Mouse (Mus musculus) adrenal gland, adult 8-10 months (tissue): Measurements from ENCODE around the gene Zfp1. TPM values are rescaled to one million over a fixed set of nuclear protein-coding genes. Genes with fewer than 3 reads are reported as not detected.
A peak's percentile ranks its signal among the peaks of the same experiment; 100 is the strongest.

Experiments
- DNase-seq: peaks from one replicate; pipeline ENCODE4 v3.0.0; 2022
- microRNA-seq, 2 experiments: library from miRNA; unstranded; fragments of <30 nt; microRNA quantifications; one replicate each; pipeline ENCODE4 v1.2.0; 2022
- total RNA-seq, 4 experiments: library from RNA; stranded (reverse); gene quantifications; 2 replicates each; pipeline ENCODE4 v1.2.4; 2022

The Zfp1 gene
- total RNA-seq, 4 experiments from 2014 or later: 7.9 to 11.6 (median 9.7) TPM

DNA sequence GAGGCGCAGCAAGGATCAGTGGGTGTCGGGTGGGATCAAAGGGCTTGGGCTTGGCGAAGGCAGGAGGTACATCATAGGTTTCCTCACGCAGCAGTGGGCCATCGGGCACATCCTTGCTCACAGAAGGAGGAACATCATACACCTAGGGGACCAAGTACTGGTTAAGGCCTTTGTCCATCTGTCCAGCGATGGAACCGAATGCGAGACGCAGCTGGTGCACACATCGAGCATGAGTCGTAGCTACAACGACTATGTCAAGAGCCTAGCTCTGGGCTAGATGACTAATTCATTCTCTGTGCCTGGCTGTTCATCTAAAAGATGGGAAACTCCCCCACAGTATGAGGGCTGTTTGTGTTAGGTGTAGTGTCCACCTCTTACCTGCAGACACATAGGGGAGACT lies 71.1 kb downstream of the Zfp1 start:
- DNase-seq: no peak

DNA sequence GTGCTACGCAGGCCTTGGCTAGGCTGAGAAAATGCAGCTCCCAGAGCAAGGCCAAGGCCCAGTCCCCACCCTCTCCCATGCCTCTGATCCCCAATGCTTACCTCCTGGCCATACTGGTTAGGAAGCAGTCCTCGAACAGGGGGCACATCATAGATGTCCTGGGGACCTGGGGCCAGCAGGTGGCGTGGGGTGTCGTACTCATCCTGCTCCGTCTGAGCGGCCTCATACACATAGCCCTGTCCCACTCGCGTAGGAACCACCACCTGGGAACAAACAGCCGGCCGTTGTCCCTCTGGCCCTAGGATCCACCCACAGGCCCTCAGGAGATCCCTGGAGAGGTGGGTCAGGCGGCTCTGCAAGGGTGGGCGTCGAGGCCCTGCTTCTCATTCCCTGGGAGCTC lies 72.3 kb downstream of the Zfp1 start:
- no peak for DNase-seq

DNA sequence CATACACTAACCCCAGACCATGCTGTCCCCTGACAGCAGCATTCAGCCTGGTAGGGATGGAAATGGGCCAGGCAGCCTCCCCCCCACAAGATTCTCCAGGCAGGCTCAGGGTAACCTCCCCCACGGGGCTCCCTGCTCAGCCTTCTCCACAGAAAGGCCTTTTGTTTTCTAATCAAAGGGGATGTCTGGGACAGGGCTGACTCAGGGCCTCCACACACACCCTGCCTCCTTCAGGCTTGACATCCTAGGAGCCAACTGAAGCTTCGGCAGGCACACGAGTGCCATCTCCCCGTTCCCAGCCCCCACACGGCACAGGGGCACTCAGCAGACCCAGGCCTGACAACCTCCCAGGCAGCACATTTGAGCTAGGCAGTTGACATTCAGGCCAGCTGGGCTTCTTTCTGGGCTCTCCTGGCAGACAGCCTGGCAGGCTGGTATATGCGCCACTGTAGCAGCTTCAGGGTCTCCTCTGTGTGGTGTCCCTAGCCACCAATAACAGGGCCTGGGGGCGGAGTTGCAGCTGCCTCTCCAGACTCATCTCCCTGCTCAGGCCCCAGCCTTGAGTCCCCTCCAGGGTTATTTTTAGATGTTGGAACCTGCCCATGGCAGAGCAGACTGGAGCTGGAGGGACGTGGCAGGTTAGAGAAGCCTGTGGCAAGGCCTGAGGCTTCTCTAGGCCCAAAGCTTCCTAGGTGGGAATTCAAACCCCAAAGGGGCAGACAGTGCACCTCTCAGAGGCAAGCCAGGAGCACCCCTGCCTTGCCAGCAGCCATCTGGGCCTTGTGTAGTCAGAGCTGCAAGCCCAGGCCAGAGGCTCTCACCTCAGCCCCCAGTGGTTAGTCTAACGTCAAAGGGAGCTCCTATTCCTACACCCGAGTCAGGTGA lies 73.6 kb downstream of the Zfp1 start:
- peak; percentile 73 for DNase-seq

DNA sequence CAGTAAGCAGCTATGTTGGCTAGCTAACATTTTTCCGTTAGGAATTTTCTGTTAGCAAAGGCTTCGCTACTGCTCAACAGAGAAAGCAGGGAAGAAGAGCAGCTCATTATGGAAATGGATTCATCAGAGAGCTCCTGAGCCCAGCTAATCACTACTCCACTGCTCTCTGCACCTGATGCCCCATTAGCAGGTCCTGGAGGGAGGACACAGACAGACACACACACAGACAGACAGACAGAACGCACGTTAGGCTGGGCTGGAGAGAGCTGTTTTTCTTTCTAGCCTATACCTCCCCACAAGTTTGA lies 74.2 kb downstream of the Zfp1 start:
- no peak for DNase-seq

DNA sequence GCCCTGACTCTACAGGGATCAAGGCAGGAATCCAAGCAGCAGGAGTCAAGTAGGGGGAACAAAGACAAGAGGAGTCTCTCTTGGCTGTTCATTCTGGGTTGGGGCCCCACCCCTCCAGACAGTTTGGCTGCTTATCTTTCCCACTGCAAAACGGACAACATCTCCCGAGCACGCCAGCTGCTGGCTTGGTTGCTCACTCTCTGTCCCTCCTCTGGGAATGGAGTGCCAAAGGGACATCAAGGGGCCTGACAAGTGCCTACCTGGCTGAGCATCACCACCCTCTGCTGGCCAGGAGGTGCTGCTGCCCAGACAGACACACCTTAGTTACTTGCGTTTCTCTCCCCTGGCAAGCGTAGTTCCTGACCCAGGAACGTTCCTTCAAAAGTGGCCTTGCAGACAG lies 74.7 kb downstream of the Zfp1 start:
- peak; percentile 21 for DNase-seq

DNA sequence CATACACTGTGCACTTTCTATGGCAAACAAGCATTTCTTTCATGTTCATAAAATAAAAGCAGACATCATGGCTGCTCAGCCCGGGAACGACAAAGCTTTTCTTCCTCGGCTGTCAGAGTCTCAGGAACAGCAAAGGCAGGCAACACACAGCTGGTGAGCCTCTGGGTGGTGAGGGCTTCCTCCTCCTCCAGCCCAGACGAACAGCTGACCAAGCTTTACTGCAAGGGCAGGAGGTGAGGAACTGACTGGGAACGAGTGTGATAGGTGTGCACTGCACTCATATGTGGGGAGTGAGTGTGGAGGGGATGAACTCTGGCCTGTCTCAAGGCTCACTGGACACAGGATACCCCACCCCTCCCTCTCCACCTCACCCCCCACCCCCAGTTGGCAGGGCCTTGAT lies 75.7 kb downstream of the Zfp1 start:
- DNase-seq: peak; percentile 3

DNA sequence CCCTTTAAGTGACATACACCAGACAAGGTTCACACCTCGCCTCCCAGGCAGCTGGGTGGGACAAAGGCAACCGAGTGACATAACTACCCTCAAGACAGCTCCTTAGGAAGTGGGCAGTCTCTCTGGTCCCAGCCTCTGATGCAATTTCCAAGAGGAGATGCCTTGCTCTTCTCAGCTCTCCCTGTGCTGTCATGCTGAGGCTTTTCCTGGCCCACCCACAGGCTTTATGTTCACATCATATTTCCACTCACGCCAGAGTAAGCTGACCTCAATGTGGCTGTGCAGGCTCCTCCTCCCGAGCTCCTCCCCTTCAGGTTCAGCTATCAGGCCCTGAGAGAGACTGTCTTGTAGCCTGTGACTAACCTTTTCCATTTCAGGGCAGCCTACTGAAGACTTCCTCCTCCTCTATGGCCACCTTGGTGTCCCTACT lies 76.9 kb downstream of the Zfp1 start:
- peak; percentile 4 for DNase-seq

Small RNA genes within 50 kb of the gene (microRNA-seq; reads per million reads assigned to microRNA genes)
- gene Mir7076: 0 reads per million in 2 experiments

Other genes starting within 250 kb of the Zfp1 start
- gene Fa2h, start 249.6 kb upstream of the Zfp1 start, total RNA-seq: 1 to 10 TPM in 2 of 4 experiments, not detected in 2; 1.9 to 9.5 TPM
- gene Wdr59, start 121.3 kb upstream of the Zfp1 start, total RNA-seq: 10 to 100 TPM; 13.4 to 15.9 (median 14.9) TPM
- gene Znrf1, start 107.3 kb upstream of the Zfp1 start, total RNA-seq: 10 to 100 TPM; 42.2 to 60.4 (median 50.2) TPM
- gene Ldhd, start 13.0 kb upstream of the Zfp1 start, total RNA-seq: 100 to 1,000 TPM in 1 of 4 experiments, 10 to 100 TPM in 3; 58.4 to 109 (median 76.4) TPM
- gene Ctrb1, start 47.6 kb downstream of the Zfp1 start, total RNA-seq: not detected
- 100 to 1,000 TPM in 2 of 4 experiments, 10 to 100 TPM in 2; 86.1 to 150 (median 104) TPM for gene Bcar1, start 100.4 kb downstream of the Zfp1 start, total RNA-seq
- 10 to 100 TPM; 65.3 to 81.8 (median 72.3) TPM for gene Cfdp1, start 210.9 kb downstream of the Zfp1 start, total RNA-seq
- 1 to 10 TPM; 6.4 to 9.1 (median 8.5) TPM for gene Tmem170, start 233.3 kb downstream of the Zfp1 start, total RNA-seq